Mouse (Mus musculus) hindbrain, embryonic 13.5 days (tissue): ENCODE measurements around the gene Kyat3. TPM values are rescaled to one million over a fixed set of nuclear protein-coding genes. Genes with fewer than 3 reads are reported as not detected.

ENCODE experiments used
- polyA plus RNA-seq: library from polyadenylated mRNA; unstranded; fragments of >200 nt; fragmentation: Nextera tagmentation; extraction: Ambion mirVana; gene quantifications from 2 replicates; pipeline ENCODE4 v1.2.1, GENCODE M21; 2015

The Kyat3 gene
- polyA plus RNA-seq, 1 experiment from 2014 or later, result 5.3 TPM

Other genes with a start within 250 kb of the Kyat3 start
- 0.13 TPM in 1 of 2 replicates, not detected in the other for gene Gbp5, start 207.1 kb upstream of the Kyat3 start, polyA plus RNA-seq
- 1.7 TPM in 2 replicates for gene Gbp7, start 170.7 kb upstream of the Kyat3 start, polyA plus RNA-seq
- gene Gbp3, start 141.0 kb upstream of the Kyat3 start, polyA plus RNA-seq, result 1.0 and 1.2 TPM in 2 replicates
- gene Gbp2b, start 106.2 kb upstream of the Kyat3 start, polyA plus RNA-seq, result not detected in 2 replicates
- gene Gbp2, start 80.4 kb upstream of the Kyat3 start, polyA plus RNA-seq, result 0.35 and 0.60 TPM in 2 replicates
- 92.3 and 94.3 TPM in 2 replicates for gene Gtf2b, start 64.0 kb downstream of the Kyat3 start, polyA plus RNA-seq
- gene Pkn2, start 181.0 kb downstream of the Kyat3 start, polyA plus RNA-seq, result 27.6 and 29.1 TPM in 2 replicates